Mouse (Mus musculus): ENCODE results near the gene Olfr1040.

DNA sequence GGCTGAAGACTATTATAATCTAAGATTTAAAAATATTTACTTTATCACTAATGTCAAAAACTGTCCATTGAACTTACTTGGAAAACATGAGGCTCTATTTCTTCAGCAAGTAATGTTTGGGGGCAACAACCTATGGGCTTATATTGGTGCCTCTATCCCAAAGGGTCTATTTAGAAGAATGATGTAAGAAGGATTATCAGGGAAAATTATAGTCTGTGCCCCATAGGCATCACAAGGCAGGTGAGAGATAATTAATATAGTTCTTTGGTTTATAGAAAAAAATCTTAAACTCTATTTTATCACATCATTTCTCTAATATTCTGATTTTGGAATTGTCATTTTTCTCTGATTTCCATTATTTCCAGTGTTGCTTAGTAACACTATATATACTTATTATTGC is 31.2 kb upstream of the Olfr1040 start, which contains the start of gene Olfr1044:
- TF ChIP-seq EP300 (IDR thresholded peaks at IDR 0.05; ENCODE audit: low read depth) (no peak), CTCF (IDR thresholded peaks at IDR 0.05; ENCODE audit: low read depth) (no peak)
